Mouse (Mus musculus): ENCODE results near the gene Misp. TPM values are rescaled to one million over a fixed set of nuclear protein-coding genes. Genes with fewer than 3 reads are reported as not detected.

Gene Misp
- 1 to 10 TPM in 1 of 2 experiments, under 1 TPM in 1; 0.64 to 1.1 TPM for total RNA-seq (2023)

DNA sequence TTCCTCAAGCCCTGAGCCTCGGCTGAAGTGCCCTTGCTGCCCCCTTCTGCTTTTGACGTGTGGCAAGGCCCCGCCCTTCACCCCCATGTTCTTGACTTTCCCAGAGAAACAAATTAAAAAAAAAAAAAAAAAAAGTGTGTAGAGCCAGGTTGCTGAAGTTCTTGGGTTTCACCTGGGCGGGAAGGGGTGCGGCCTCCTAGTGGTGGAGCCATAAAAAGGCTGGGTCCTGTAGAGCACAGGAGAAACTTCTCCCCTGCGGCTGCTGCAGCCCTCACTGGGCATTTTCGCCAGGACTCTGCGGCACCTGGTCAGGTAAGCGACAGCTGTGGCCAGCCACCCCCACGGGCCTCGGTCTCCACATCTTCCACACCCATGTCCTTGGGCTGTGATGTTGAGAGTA lies at the start of gene Misp:
Gene Misp, plus strand, starts transcription at position 208 of the 400 bp plus-strand sequence.

DNA sequence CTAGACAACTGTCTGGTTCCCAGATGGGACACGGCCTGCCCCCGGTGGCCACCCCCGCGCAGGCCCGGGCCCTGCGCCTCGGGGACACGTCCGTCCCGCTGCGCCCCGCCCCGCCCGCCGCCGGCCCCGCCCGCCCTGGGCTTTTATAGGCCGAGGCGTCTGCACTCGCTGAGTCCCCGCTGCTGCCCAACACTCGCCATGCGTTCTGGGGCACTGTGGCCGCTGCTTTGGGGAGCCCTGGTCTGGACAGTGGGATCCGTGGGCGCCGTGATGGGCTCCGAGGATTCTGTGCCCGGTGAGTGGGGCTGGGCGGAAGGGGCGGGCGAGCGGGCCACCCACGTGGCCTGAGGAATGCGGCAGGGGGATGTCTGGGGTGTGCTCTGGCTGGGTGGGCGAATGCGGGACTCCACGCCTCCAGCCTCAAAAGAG lies 43.7 kb upstream of the Misp start, which contains the start of gene Fstl3:
Gene Fstl3, plus strand, starts transcription at position 170 of the 429 bp plus-strand sequence.

DNA sequence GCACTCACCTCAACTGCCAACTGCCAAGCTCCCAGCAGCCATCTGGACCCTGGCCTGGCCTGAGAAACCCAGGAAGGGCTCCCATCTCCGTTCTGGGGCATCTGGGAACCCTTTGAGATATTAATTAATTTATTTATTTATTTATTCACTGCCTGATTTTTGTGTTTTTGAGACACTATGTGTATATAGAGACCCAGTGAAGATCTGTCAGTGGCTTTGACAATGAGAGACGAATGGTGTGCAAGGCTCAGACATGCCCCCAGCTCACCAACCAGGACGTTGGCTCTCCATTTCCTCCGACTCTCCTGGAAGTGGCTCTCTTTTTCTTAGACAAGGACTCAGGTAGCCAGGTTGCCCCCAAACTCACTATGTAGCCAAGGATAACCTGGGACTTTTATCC lies 29.9 kb upstream of the Misp start, which contains the start of gene Prss57:
Gene Prss57, minus strand, starts transcription at position 101 of the 400 bp plus-strand sequence.

DNA sequence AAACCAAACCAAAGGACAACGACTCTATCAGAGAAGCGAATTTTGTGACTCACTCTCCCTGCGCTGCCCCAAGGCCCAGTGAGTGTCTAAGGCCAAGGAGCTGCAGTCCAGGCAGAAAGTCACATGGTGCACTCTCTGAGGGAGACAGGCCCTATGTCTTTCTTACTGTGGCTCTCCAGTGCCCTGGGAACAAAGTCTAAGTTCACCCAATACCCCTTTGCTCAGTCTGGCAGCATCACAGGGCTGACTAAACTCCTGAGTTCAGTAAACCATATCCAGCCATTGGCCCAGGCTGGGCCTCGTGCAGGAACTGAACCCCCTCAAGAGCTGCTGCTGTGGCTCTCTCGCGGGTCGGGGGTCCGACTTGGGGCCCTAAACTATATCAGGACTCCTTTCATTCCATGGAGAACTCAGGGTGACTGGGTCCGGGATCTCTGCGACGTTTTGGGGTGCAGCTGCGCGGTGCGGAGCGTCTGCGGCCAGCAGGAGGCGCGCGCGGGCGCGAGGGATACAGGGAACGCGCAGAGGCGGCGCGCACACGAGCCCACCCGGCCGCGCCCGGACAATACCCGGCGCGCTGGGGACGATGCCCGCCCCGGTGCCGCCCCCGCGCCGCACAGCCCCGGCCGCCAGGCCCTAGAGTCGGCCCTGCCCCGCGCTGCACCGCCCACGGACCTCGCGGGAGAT lies 27.6 kb upstream of the Misp start, which contains the start of gene Palm:
Gene Palm, plus strand, starts transcription at position 522 of the 687 bp plus-strand sequence.

GRCm38 (mm10) chr10:79853860-79854795 lies 33.3 kb downstream of the Misp start, which contains the start of gene Ptbp1:
Gene Ptbp1, plus strand, starts transcription at chr10:79854427.

DNA sequence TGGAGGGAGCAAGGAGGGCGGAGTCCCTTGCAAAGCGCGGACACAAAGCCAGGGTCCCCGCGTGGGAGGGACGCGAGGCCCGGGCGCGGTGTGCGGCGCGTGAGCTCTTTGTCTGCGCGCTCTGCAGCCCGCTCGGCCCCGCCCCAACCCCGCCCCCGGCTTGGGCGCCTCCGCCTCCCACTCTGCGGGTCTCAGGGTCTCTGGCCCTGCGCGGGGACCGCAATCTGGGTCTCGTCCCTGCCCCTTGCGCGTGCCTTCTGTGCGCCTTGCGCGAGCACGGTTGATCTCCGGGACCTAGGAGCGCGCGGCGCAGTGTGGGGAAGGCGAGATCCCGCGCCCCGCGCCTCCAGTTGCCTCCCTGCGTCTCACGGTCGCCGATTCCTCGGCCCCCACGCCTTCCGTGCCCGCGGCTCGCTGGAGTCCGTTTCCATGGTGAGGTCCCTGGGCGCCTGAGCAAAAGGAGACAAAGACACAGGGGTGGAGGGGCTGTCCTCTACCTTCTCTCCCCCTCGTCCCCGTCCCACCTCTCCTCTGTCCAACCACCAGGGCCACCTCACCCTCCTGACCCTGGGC lies 53.6 kb downstream of the Misp start, which contains the start of the genes Prtn3 and Plppr3:
Gene Prtn3, plus strand, starts transcription at position 187 of the 573 bp plus-strand sequence.
Gene Plppr3, minus strand, starts transcription at position 345 of the 573 bp plus-strand sequence.

Other genes with a start within 250 kb of the Misp start
- gene Theg, start 233.7 kb upstream of the Misp start, total RNA-seq (2023): not detected
- gene C2cd4c, start 207.0 kb upstream of the Misp start, total RNA-seq (2023): not detected
- gene Shc2, start 183.1 kb upstream of the Misp start, total RNA-seq (2023): under 1 TPM in 1 of 2 experiments, not detected in 1; 0.18 TPM
- gene Odf3l2, start 175.3 kb upstream of the Misp start, total RNA-seq (2023): not detected
- not detected for gene Madcam1, start 156.4 kb upstream of the Misp start, total RNA-seq (2023)
- 10 to 100 TPM; 20.0 to 24.9 TPM for gene Tpgs1, start 151.6 kb upstream of the Misp start, total RNA-seq (2023)
- gene Cdc34, start 138.8 kb upstream of the Misp start, total RNA-seq (2023): 10 to 100 TPM; 68.4 to 73.0 TPM
- gene Gzmm, start 132.0 kb upstream of the Misp start, total RNA-seq (2023): 1 to 10 TPM; 1.2 to 2.0 TPM
- 100 to 1,000 TPM; 142 to 159 TPM for gene Bsg, start 116.5 kb upstream of the Misp start, total RNA-seq (2023)
- gene Hcn2, start 104.4 kb upstream of the Misp start, total RNA-seq (2023): under 1 TPM in 1 of 2 experiments, not detected in 1; 0.31 TPM
- 10 to 100 TPM; 12.2 to 14.2 TPM for gene Polrmt, start 74.4 kb upstream of the Misp start, total RNA-seq (2023)
- gene Fgf22, start 65.9 kb upstream of the Misp start, total RNA-seq (2023): not detected
- 10 to 100 TPM; 23.5 to 29.1 TPM for gene Rnf126, start 54.0 kb upstream of the Misp start, total RNA-seq (2023)
- 1 to 10 TPM; 4.3 to 4.5 TPM for gene Fstl3, start 43.7 kb upstream of the Misp start, total RNA-seq (2023)
- 10 to 100 TPM; 22.9 to 23.5 TPM for gene Prss57, start 30.0 kb upstream of the Misp start, total RNA-seq (2023)
- gene Palm, start 27.4 kb upstream of the Misp start, total RNA-seq (2023): 100 to 1,000 TPM; 118 to 122 TPM
- 100 to 1,000 TPM; 255 to 282 TPM for gene Ptbp1, start 33.4 kb downstream of the Misp start, total RNA-seq (2023)
- gene Prtn3, start 53.5 kb downstream of the Misp start, total RNA-seq (2023): 100 to 1,000 TPM; 525 to 560 TPM
- gene Plppr3, start 53.6 kb downstream of the Misp start, total RNA-seq (2023): 10 to 100 TPM; 20.1 to 25.2 TPM
- gene Elane, start 65.3 kb downstream of the Misp start, total RNA-seq (2023): 100 to 1,000 TPM; 647 to 654 TPM
- gene Cfd, start 69.9 kb downstream of the Misp start, total RNA-seq (2023): under 1 TPM in 1 of 2 experiments, not detected in 1; 0.46 TPM
- 10 to 100 TPM; 33.3 to 34.5 TPM for gene Med16, start 87.9 kb downstream of the Misp start, total RNA-seq (2023)
- gene Gm26602, start 89.9 kb downstream of the Misp start, total RNA-seq (2023): not detected
- gene Kiss1r, start 96.0 kb downstream of the Misp start, total RNA-seq (2023): 1 to 10 TPM; 4.2 to 5.2 TPM
- 100 to 1,000 TPM; 448 to 486 TPM for gene R3hdm4, start 100.2 kb downstream of the Misp start, total RNA-seq (2023)
- 100 to 1,000 TPM; 176 to 193 TPM for gene Arid3a, start 106.1 kb downstream of the Misp start, total RNA-seq (2023)
- gene Wdr18, start 139.2 kb downstream of the Misp start, total RNA-seq (2023): 1 to 10 TPM; 8.5 to 9.7 TPM
- gene Grin3b, start 149.7 kb downstream of the Misp start, total RNA-seq (2023): under 1 TPM in 1 of 2 experiments, not detected in 1; 0.20 TPM
- 10 to 100 TPM; 64.3 to 74.9 TPM for gene Tmem259, start 163.3 kb downstream of the Misp start, total RNA-seq (2023)
- gene Cnn2, start 167.6 kb downstream of the Misp start, total RNA-seq (2023): 100 to 1,000 TPM; 518 to 532 TPM
- 100 to 1,000 TPM; 108 to 114 TPM for gene Abca7, start 175.5 kb downstream of the Misp start, total RNA-seq (2023)
- 100 to 1,000 TPM; 413 to 426 TPM for gene Arhgap45, start 195.7 kb downstream of the Misp start, total RNA-seq (2023)
- gene Polr2e, start 218.8 kb downstream of the Misp start, total RNA-seq (2023): 10 to 100 TPM; 40.4 to 41.4 TPM
- 100 to 1,000 TPM; 313 to 334 TPM for gene Gpx4, start 226.2 kb downstream of the Misp start, total RNA-seq (2023)

Measured in neutrophil, adult 83 days (primary cell).